Mouse (Mus musculus): ENCODE measurements around the gene Tnfrsf1a.

Gene Tnfrsf1a

GRCm38 (mm10) chr6:125353221-125353620 is 4.1 kb downstream of the Tnfrsf1a start:
- in situ Hi-C loops (cut with MboI; ENCODE audit: low sequenced_read_pairs): no loop called here

DNA sequence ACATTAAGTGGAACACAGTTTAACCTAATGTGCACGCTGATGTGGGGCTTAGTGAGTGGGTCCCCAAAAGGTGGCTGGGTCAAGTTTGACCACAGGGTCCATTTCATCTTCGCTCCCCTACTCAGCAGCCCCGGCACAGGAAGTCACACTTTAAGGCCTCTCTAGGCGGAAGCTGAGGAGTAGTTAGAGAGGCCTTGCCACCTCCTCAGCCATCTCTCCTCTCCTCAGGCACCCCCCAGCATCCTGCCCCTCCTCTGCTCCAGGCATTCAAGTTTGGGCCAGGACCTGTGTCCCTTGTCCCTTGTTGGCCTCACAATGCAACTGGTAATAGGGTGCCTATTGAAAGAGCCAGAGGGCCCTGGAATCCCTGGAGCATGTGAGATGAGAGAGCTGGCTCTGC is 4.5 kb downstream of the Tnfrsf1a start:
- in situ Hi-C loops (cut with MboI; ENCODE audit: low sequenced_read_pairs): no loop called here

DNA sequence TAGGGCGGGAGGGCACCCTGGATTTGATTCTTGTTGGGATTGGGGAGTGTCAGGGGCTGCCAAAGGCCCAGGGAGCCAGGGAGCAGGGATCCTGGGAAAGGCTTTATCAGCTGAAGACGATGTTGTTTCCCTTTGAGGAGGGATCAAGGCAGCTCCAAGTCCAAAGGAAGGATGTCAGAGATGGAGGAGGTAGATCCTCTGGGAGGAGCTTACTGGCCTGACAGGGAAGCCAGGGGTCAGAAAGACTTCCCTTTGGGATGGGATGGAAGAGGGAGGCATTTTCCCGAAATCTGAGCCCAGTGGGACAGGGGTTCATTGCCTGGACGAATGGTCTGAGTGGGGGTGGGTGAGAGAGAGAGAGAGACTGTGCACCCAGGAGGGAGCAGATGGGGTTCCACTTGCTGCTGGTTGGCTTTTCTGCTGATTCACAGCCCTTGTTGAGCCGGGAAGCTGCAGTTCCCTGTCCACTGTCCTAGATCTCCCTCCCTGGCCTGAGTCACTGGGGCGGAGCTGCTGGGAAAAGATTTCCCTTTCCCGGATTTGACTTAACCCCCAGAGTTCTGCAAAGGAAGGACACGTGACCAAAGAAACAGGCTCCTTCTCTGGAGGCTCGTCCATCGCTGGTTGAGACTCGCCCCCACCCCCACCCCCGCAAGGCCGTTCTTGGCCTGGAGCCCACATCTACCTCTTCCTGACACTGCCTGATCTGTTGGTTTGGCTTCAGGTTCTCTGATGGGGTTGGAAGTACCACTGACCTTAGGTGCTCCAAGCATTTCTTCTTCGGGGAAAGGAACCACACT is 5.4 kb downstream of the Tnfrsf1a start:
- in situ Hi-C loops (cut with MboI; ENCODE audit: low sequenced_read_pairs): no loop called here

DNA sequence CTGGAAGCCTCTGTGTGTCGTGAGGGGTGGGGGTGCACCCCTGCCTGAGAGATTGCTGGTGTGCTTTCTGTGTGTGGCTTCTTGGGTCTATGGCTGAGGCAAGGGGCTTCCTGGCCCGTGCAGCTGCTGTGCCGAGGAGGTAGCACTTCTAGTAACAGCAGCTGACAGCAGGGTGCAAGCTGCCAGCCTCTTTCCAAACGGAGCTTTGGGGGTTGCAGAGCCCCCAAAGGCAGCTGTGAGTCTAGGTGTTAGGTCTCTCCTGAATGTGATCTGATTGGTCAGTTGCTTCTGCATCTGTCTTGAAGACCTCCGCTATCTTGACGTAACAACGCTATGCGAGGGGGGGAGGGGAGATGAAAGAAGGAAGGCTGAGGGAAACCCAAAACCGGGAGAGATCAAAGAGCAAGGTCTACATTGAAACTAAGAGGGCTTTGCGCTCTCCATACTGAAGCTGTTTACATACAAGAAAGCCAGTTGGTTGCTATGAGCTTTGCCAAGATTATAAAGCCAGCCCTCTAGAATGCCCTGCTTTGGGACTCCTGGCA is 6.1 kb downstream of the Tnfrsf1a start:
- in situ Hi-C loops (cut with MboI; ENCODE audit: low sequenced_read_pairs): no loop called here

- in situ Hi-C loops (cut with MboI; ENCODE audit: low sequenced_read_pairs): no loop called here
Observed at GRCm38 (mm10) chr6:125356264-125356663, 7.1 kb downstream of the Tnfrsf1a start.

- in situ Hi-C loops (cut with MboI; ENCODE audit: low sequenced_read_pairs): no loop called here
Observed at GRCm38 (mm10) chr6:125357334-125357733, 8.2 kb downstream of the Tnfrsf1a start.

DNA sequence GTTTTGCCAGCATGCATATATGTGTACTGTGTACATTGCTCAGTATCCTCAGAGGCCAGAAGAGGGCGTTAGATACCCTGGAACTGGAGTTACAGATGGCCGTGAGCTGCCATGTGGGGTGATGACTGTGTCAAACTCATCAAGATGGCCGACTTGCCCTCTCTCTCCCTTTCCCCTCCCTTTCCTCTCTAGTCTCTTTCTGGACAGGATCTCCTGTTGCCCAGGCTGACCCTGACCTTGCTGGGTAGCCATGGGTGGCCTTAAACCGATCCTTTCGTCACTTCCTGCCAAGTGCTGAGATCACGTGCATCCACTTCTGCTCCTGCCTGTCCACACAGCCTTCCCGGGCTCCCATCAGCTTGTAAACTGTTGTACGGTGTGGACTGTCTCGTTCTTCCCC is 10.8 kb downstream of the Tnfrsf1a start:
- in situ Hi-C loops (cut with MboI; ENCODE audit: low sequenced_read_pairs): no loop called here

DNA sequence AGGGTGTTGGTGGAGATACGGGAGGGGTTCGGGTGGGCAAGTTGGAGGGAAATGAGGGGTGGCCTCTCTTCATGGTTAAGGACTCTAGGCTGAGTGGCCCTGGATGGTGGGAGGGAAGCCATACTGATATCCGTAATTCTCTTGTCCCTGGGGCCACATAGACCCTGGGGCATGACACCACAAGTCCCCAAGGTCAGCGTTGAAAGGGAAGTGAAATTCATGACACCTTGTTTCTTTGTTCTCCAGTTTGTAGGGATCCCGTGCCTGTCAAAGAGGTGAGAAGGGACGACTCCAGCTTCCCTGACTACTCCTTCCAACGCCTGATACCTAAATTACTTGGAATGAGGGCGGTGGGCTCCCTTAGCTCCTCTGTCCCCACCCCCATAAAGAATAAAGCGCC is 11.7 kb downstream of the Tnfrsf1a start:
- in situ Hi-C loops (cut with MboI; ENCODE audit: low sequenced_read_pairs): no loop called here

DNA sequence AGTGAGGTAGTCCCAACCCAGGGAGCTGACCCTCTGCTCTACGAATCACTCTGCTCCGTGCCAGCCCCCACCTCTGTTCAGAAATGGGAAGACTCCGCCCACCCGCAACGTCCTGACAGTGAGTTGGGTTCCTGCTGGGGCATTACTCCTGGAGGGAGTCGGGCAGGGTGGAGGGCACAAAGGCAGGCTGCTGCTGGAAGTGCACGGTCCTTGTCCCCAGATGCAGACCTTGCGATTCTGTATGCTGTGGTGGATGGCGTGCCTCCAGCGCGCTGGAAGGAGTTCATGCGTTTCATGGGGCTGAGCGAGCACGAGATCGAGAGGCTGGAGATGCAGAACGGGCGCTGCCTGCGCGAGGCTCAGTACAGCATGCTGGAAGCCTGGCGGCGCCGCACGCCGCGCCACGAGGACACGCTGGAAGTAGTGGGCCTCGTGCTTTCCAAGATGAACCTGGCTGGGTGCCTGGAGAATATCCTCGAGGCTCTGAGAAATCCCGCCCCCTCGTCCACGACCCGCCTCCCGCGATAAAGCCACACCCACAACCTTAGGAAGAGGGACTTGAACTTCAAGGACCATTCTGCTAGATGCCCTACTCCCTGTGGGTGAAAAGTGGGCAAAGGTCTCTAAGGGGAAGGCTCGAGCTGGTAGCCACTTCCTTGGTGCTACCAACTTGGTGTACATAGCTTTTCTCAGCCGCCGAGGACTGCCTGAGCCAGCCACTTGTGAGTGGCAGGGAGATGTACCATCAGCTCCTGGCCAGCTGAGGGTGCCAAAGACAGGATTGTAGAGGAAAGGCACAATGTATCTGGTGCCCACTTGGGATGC is 12.5 kb downstream of the Tnfrsf1a start:
- in situ Hi-C loops (cut with MboI; ENCODE audit: low sequenced_read_pairs): no loop called here

DNA sequence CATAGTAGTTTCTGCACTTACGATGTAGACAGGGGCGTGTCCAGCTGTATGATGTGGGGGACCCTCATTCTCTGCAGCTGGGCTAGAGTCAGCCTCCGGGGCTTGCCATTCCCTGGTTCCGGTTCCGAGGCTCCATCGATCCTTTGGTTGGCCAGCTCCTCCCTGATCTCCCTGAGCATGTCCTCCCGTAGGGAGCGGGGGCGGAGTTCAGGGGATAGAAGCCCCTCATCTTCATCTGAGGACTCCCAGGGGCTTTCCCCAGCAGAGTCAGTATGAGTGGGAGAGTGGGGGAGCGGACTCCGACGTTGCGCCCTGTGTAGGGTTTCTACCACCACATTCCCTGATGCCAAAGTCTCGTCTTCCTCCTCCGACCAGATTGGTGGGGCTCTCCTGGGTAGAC is 13.9 kb downstream of the Tnfrsf1a start:
- in situ Hi-C loops (cut with MboI; ENCODE audit: low sequenced_read_pairs): no loop called here

GRCm38 (mm10) chr6:125363451-125364242 is 14.5 kb downstream of the Tnfrsf1a start:
- in situ Hi-C loops (cut with MboI; ENCODE audit: low sequenced_read_pairs): no loop called here

GRCm38 (mm10) chr6:125364448-125364847 is 15.3 kb downstream of the Tnfrsf1a start:
- in situ Hi-C loops (cut with MboI; ENCODE audit: low sequenced_read_pairs): no loop called here

GRCm38 (mm10) chr6:125365522-125365921 is 16.4 kb downstream of the Tnfrsf1a start:
- in situ Hi-C loops (cut with MboI; ENCODE audit: low sequenced_read_pairs): no loop called here

GRCm38 (mm10) chr6:125366133-125366532 is 17.0 kb downstream of the Tnfrsf1a start:
- in situ Hi-C loops (cut with MboI; ENCODE audit: low sequenced_read_pairs): no loop called here

GRCm38 (mm10) chr6:125367758-125368371 is 18.7 kb downstream of the Tnfrsf1a start:
- in situ Hi-C loops (cut with MboI; ENCODE audit: low sequenced_read_pairs): no loop called here

GRCm38 (mm10) chr6:125377042-125377441 is 27.9 kb downstream of the Tnfrsf1a start:
- in situ Hi-C loops (cut with MboI; ENCODE audit: low sequenced_read_pairs): no loop called here

DNA sequence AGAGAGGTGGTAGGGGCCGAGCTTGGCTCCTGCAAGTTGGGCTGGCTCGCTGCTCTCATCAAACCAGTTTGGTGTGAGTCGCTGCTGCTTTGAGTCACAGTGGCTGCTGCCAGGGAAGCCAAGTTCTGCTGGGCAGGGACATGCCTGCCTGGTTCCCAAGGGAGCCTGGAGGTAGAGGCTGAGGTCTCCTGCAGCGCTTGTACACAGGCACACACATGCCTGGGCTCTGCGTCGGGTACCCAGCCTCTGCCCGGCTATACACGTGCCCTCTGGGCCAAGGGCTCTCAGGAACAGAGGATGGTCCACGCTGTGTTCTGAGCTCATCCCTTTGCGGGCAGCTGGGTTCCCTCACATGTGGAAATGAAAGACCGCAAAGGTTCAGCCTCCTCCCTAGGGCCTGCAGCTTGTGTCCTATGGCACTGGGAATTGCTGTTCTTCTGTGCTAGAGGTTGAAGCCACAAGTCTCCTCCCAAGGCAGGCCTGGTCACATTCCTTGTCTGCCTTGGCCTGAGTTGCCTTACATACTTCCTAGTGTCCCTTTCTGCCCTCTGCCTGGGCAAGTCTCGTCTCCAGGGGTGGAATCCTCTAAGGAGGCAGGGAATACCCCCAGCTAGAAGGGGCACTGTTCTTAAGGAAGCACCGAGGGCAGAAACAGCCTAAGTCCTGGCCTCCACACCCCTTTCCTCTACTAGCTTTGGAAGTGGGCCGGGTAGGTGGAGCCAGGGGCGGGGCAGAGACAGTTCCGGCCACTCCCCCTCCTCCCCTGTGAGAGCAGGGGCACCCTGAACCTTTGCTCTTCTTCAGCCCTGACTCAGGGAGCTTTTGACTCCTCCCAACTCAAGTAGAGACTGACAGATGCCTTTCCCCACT is 28.7 kb downstream of the Tnfrsf1a start:
- in situ Hi-C loops (cut with MboI; ENCODE audit: low sequenced_read_pairs): no loop called here

- in situ Hi-C loops (cut with MboI; ENCODE audit: low sequenced_read_pairs): no loop called here
Observed at GRCm38 (mm10) chr6:125378621-125379020, 29.5 kb downstream of the Tnfrsf1a start.

DNA sequence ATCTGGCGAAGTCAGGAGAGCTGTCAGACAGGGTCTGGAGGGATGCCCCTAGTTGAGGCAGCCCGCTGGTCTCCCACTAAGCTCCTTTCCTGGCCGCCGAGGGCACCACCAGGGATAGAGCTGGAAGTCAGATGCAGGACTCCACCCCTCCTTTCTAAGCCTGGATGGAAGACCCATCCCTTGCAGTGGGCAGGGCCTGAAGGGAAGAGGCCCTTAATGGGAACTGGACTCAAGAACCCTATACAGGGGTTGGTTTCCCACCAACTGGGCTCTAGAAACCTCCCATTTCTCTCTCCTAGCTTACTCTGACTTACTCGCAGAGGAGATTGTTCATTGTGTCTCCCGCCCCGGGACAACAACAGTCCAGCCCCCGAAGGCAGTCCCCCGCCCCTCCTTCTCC is 30.6 kb downstream of the Tnfrsf1a start:
- in situ Hi-C loops (cut with MboI; ENCODE audit: low sequenced_read_pairs): no loop called here

Data from CH12F3 (cell line).